Mouse (Mus musculus) testis, adult 2 months (tissue): ENCODE measurements around the gene Cd164.

Source experiments
- CTCF ChIP-seq: fragments of 200-500 bp; IDR thresholded peaks from 2 replicates; pipeline ENCODE4 v1.5.1; 2012; ENCODE audit warnings: low read depth, mild to moderate bottlenecking, inconsistent platforms, low read length, moderate library complexity; ENCODE audit not compliant: control insufficient read depth, insufficient read depth, insufficient replicate concordance
- POLR2A ChIP-seq: fragments of 200-500 bp; IDR thresholded peaks from 2 replicates; pipeline ENCODE4 v1.6.1; 2012; ENCODE audit warnings: low read depth, mild to moderate bottlenecking, inconsistent platforms, low read length, moderate library complexity; ENCODE audit not compliant: control insufficient read depth

DNA sequence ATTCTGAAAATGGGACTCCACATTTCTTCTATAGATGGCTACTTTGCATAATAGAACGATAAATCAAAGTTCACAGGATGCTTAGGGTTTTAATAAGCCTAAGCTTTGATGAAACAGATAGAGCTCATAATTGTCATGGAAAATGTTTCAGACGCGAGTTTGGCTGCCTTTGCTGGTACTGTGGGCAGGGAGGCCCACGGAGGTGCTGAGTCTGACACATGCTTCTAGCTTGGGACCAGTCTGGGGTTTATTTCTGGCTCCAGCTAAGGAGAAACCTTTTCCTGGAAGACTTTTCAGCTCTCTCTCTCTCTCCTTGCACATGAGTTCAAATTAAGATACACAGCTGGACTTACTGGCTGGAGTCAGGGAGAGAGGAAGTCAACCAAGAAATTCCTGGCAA lies 53.1 kb downstream of the Cd164 start:
- no peak for TF ChIP-seq CTCF
- TF ChIP-seq POLR2A: no peak
